Mouse (Mus musculus) liver, embryonic 14.5 days (tissue): Measurements from ENCODE around the gene Atp5s. TPM values are rescaled to one million over a fixed set of nuclear protein-coding genes. Genes with fewer than 3 reads are reported as not detected.
A peak's percentile ranks its signal among the peaks of the same experiment; 100 is the strongest.

Experiments
- ATAC-seq: fragments of 200-750 bp; cut with Nextera tagmentation; 2 replicates; pipeline ENCODE4 v1.8.0; 2017; ENCODE audit warnings: moderate number of reproducible peaks, mild to moderate bottlenecking, moderate library complexity; ENCODE audit not compliant: insufficient read depth
- DNase-seq, 3 experiments: peaks; one replicate each; pipeline ENCODE4 v3.0.0-alpha.2; 2012 to 2013; ENCODE audit warnings: low read depth in 3 of 3, low spot score in 3 of 3
- H3K27ac ChIP-seq: fragments of 300-500 bp; sonication (generic); 2 replicates; pipeline ENCODE4 v1.5.1; 2014; ENCODE audit warnings: moderate library complexity, mild to moderate bottlenecking, control low read depth, inconsistent platforms
- H3K27me3 ChIP-seq: fragments of 300-500 bp; sonication (generic); 2 replicates; pipeline ENCODE4 v1.6.1; 2014; ENCODE audit warnings: mild to moderate bottlenecking, low read length, moderate library complexity; ENCODE audit not compliant: control insufficient read depth, insufficient read depth
- H3K36me3 ChIP-seq: fragments of 300-500 bp; sonication (generic); replicated peaks from 2 replicates; pipeline ENCODE4 v1.6.1; 2014; ENCODE audit warnings: low read depth; ENCODE audit not compliant: control insufficient read depth, insufficient read depth
- H3K4me1 ChIP-seq, 2 experiments: fragments of 200-500 bp in 1 of 2; fragments of 300-500 bp in 1 of 2; sonication (generic) in 1 of 2; replicated peaks; 2 replicates each; pipeline ENCODE4 v1.6.1; 2012 to 2014; ENCODE audit warnings: antibody characterized with exemption in 1 of 2, inconsistent platforms in 1 of 2, low read length in 1 of 2; ENCODE audit not compliant: control insufficient read depth in 2 of 2, insufficient read depth in 2 of 2
- H3K4me2 ChIP-seq: fragments of 300-500 bp; sonication (generic); 2 replicates; pipeline ENCODE4 v1.6.1; 2014; ENCODE audit warnings: low read depth, mild to moderate bottlenecking, control low read depth, moderate library complexity
- H3K4me3 ChIP-seq, 2 experiments: fragments of 200-500 bp in 1 of 2; fragments of 300-500 bp in 1 of 2; sonication (generic) in 1 of 2; 2 replicates each; pipeline ENCODE4 v1.5.1; 2012 to 2014; ENCODE audit warnings: low read depth in 2 of 2, low read length in 2 of 2, mild to moderate bottlenecking in 2 of 2, control low read depth in 1 of 2, inconsistent platforms in 1 of 2, moderate library complexity in 1 of 2; ENCODE audit not compliant: insufficient read depth in 1 of 2
- H3K9ac ChIP-seq: fragments of 300-500 bp; sonication (generic); replicated peaks from 2 replicates; pipeline ENCODE4 v1.6.1; 2014; ENCODE audit warnings: mild to moderate bottlenecking, control low read depth, moderate library complexity
- H3K9me3 ChIP-seq: fragments of 300-500 bp; sonication (generic); 2 replicates; pipeline ENCODE4 v1.6.1; 2016; ENCODE audit warnings: low read length, mixed read lengths; ENCODE audit not compliant: control insufficient read depth
- CTCF ChIP-seq: IDR thresholded peaks from 2 replicates; pipeline ENCODE4 v1.5.1; 2016; ENCODE audit warnings: antibody characterized with exemption, low read depth, control low read depth
- EP300 ChIP-seq: IDR thresholded peaks from 2 replicates; pipeline ENCODE4 v1.6.1; 2016; ENCODE audit warnings: antibody characterized with exemption, low read depth
- WGBS: fragments of 180-500 bp; shearing (Covaris S2); extraction: QIAGEN DNeasy Blood & Tissue Kit; methylation state at CpG from one replicate; pipeline ENCODE4 v1.1.7; 2014; ENCODE audit not compliant: insufficient replicate concordance; 5-methylcytosine and 5-hydroxymethylcytosine counted together
- polyA plus RNA-seq, 2 experiments: library from polyadenylated mRNA; depleted of rRNA in 1 of 2; stranded (reverse) in 1 of 2; unstranded in 1 of 2; fragments of >200 nt; fragmentation: Nextera tagmentation in 1 of 2; extraction: Ambion mirVana in 1 of 2; gene quantifications; 2 replicates each; pipeline versions ENCODE4 v1.2.1 to v1.2.3; 2012 to 2014

The Atp5s gene
- polyA plus RNA-seq (2012; rRNA removed), result 8.1 and 12.0 TPM in 2 replicates
- 20.7 and 22.0 TPM in 2 replicates for polyA plus RNA-seq (2014; fragmentation: Nextera tagmentation; extraction: Ambion mirVana)

GRCm38 (mm10) chr12:69724711-69725460, at the start of gene Atp5s, which contains the start of gene L2hgdh:
Atp5s (plus strand) TSS chr12:69724950.
L2hgdh (minus strand) TSS chr12:69724873.
- H3K27ac ChIP-seq, result peak within 1 kb of the TSS; percentile 97
- peaks cover 10% of the 10 kb centered on the region in 2 experiments for H3K4me1 ChIP-seq
- H3K4me2 ChIP-seq, result peak within 1 kb of the TSS; percentile 95
- peak within 1 kb of the TSS; percentile 84 for H3K9ac ChIP-seq
- peak; percentile 13; the same call in 1 of the 2 replicates for TF ChIP-seq CTCF
- no peak for TF ChIP-seq EP300
- no peaks in the 10 kb centered on the region for H3K9me3 ChIP-seq
- under 1% methylated on average over 60 of the region's 60 CpGs for WGBS
- H3K4me3 ChIP-seq, result peak within 1 kb of the TSS; percentile 75 to 77
- no peaks in the 10 kb centered on the region for H3K27me3 ChIP-seq
- H3K36me3 ChIP-seq, result no peaks in the 10 kb centered on the region; the same call in 1 of the 2 replicates
- ATAC-seq (peak; percentile 90), DNase-seq (peak; percentile 94 to 97 (median 94))

- Histone ChIP-seq H3K9ac (no peak overlapping the region), H3K4me2 (no peak overlapping the region), H3K9me3 (no peaks in the 10 kb centered on the region), H3K27me3 (no peaks in the 10 kb centered on the region), H3K4me1 (peaks cover 4 to 10% of the 10 kb centered on the region in 2 experiments; a peak in 3 of 4 replicates), H3K27ac (no peak overlapping the region), H3K36me3 (no peaks in the 10 kb centered on the region), H3K4me3 (no peak overlapping the region)
- TF ChIP-seq EP300 (no peak), CTCF (no peak)
- no peak for ATAC-seq
- WGBS, result 71% methylated on average over 4 of the region's 4 CpGs
- no peak for DNase-seq
These were observed 48.6 kb upstream of the Atp5s start for GRCm38 (mm10) chr12:69676157-69676556.

GRCm38 (mm10) chr12:69680635-69681565, 43.9 kb upstream of the Atp5s start:
- Histone ChIP-seq H3K4me3 (peak overlapping the region; percentile 71 to 95), H3K27ac (peak overlapping the region; percentile 78), H3K36me3 (no peaks in the 10 kb centered on the region), H3K4me1 (peaks cover 5 to 15% of the 10 kb centered on the region in 2 experiments; a peak in 3 of 4 replicates), H3K9me3 (no peaks in the 10 kb centered on the region), H3K4me2 (peak overlapping the region; percentile 74), H3K9ac (peak overlapping the region; percentile 87), H3K27me3 (no peaks in the 10 kb centered on the region)
- WGBS, result under 1% methylated on average over 56 of the region's 56 CpGs
- DNase-seq, result peak; percentile 26 to 61 (median 33)
- ATAC-seq, result peak; percentile 64
- TF ChIP-seq CTCF, result no peak
- TF ChIP-seq EP300, result no peak

GRCm38 (mm10) chr12:69681566-69682061, 43.1 kb upstream of the Atp5s start, which contains the start of gene Sos2:
Sos2 (minus strand) TSS chr12:69681852.
- peak; percentile 80 for ATAC-seq
- under 1% methylated on average over 65 of the region's 85 CpGs for WGBS

More at GRCm38 (mm10) chr12:69681566-69682061, 43.1 kb upstream of the Atp5s start, which contains the start of gene Sos2:
- no peaks in the 10 kb centered on the region for H3K27me3 ChIP-seq
- peaks cover 3 to 15% of the 10 kb centered on the region in 2 experiments; a peak in 3 of 4 replicates for H3K4me1 ChIP-seq
- peak in 2 of 3 experiments; percentile 44 to 51 for DNase-seq
- H3K4me2 ChIP-seq, result peak within 1 kb of the TSS; percentile 74
- TF ChIP-seq CTCF (no peak), EP300 (no peak)
- H3K4me3 ChIP-seq, result peak within 1 kb of the TSS; percentile 71 to 95
- no peaks in the 10 kb centered on the region for H3K36me3 ChIP-seq
- peak within 1 kb of the TSS; percentile 87 for H3K9ac ChIP-seq
- no peaks in the 10 kb centered on the region for H3K9me3 ChIP-seq
- peak within 1 kb of the TSS; percentile 78 for H3K27ac ChIP-seq
